ENCODE assay signal across 23 mouse cellular contexts in the genomic region with DNA sequence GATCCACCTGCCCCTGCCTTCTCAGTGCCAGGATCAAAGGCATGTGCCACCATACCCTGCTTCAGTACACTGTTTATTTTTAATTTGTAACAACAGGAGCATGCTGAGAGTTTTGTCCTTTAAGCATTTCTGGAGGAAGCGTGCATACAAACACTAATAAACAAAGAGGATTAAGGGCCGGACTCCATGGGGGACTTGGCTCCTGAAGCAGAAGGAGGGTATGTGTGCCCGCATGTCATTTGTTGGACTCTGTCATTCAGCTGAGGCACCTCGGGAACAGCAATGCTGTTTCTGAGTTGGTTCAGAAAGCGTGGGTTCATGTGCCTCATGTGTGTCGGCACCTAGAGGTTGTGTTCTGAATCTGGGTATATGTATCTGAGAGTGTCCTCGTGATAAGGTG. TPM values are rescaled to one million over a fixed set of nuclear protein-coding genes. Genes with fewer than 3 reads are reported as not detected.
DNase-seq lines count a peak whose midpoint lies in the region; ATAC-seq and TF ChIP-seq lines count a peak whose summit lies in the region.
"Had no signal": no experiment of that assay in that cellular context is flagged by ENCODE, and none has a peak within 500 bp of the region (broad histone marks: within the 10 kb centered on the region; RNA-seq: fewer than 3 reads in every experiment).

No protein-coding gene starts in this region.

- no peaks in the 10 kb centered on the region for H3K9me3 ChIP-seq in neural tube, embryonic 13.5 days
- no peaks in the 10 kb centered on the region for H3K9me3 ChIP-seq in forebrain, postnatal 0 days (ENCODE audit: low read length)
- no peaks in the 10 kb centered on the region for H3K9me3 ChIP-seq in midbrain, embryonic 11.5 days (ENCODE audit: control insufficient read depth, low read length)
- no peaks in the 10 kb centered on the region for H3K9me3 ChIP-seq in stomach, postnatal 0 days (ENCODE audit: control insufficient read depth, low read length)
- H3K9me3 ChIP-seq: embryonic facial prominence, embryonic 12.5 days had no signal

- no peak for DNase-seq in neural tube, embryonic 10.5 days (ENCODE audit: extremely low spot score, low spot score)
- no peak for DNase-seq in forebrain, postnatal 0 days
- peak; percentile 82 for DNase-seq in midbrain, embryonic 11.5 days (ENCODE audit: low spot score, missing footprints)
- no peak for DNase-seq in stomach, postnatal 0 days (ENCODE audit: low spot score)
- no peak for DNase-seq in right cerebral cortex, postnatal 4 days
- DNase-seq in adrenal gland, postnatal 4 days (ENCODE audit: low spot score in 2 of 2): no peak
- DNase-seq: cerebellum, postnatal 36 days; gastrocnemius, adult 2 months; heart, adult 18-20 months; kidney, adult 9 months; liver; thymus, postnatal 14 days had no signal

- ATAC-seq in neural tube, embryonic 13.5 days (ENCODE audit: low read depth): no peak
- ATAC-seq in forebrain, postnatal 0 days: no peak
- ATAC-seq in midbrain, embryonic 11.5 days (ENCODE audit: low FRiP score): no peak
- no peak for ATAC-seq in stomach, postnatal 0 days (ENCODE audit: low FRiP score, low TSS enrichment)
- ATAC-seq: CD4-positive, CD25-positive, alpha-beta regulatory T cell, adult 4 months; inflammation-experienced regulatory T-cells, adult 6 months had no signal

- H3K4me2 ChIP-seq in neural tube, embryonic 13.5 days: no peak overlapping the region
- H3K4me2 ChIP-seq in forebrain, postnatal 0 days (ENCODE audit: low read depth): no peak overlapping the region
- H3K4me2 ChIP-seq in midbrain, embryonic 11.5 days: no peak overlapping the region
- H3K4me2 ChIP-seq in stomach, postnatal 0 days (replicated peaks; ENCODE audit: low read depth): no peak overlapping the region
- H3K4me2 ChIP-seq: embryonic facial prominence, embryonic 12.5 days; lung, embryonic 14.5 days had no signal

- 0 out of 2 replicates have a peak overlapping the region, but pooled peaks have one; percentile 40 for H3K27ac ChIP-seq in neural tube, embryonic 13.5 days (replicated peaks)
- 0 out of 2 replicates have a peak overlapping the region, but pooled peaks have one; percentile 35 for H3K27ac ChIP-seq in forebrain, postnatal 0 days (ENCODE audit: low read depth, low read length)
- no peak overlapping the region for H3K27ac ChIP-seq in midbrain, embryonic 11.5 days (ENCODE audit: low read depth, low read length)
- no peak overlapping the region for H3K27ac ChIP-seq in stomach, postnatal 0 days (replicated peaks)
- H3K27ac ChIP-seq: embryonic facial prominence, embryonic 12.5 days; gastrocnemius, adult 2 months had no signal

- no peak overlapping the region for H3K9ac ChIP-seq in neural tube, embryonic 13.5 days
- no peak overlapping the region for H3K9ac ChIP-seq in forebrain, postnatal 0 days
- H3K9ac ChIP-seq in midbrain, embryonic 11.5 days (ENCODE audit: low read length): no peak overlapping the region
- no peak overlapping the region for H3K9ac ChIP-seq in stomach, postnatal 0 days (ENCODE audit: low read length)
- H3K9ac ChIP-seq: embryonic facial prominence, embryonic 12.5 days; lung, embryonic 14.5 days had no signal

- no peaks in the 10 kb centered on the region for H3K36me3 ChIP-seq in neural tube, embryonic 13.5 days
- no peaks in the 10 kb centered on the region for H3K36me3 ChIP-seq in forebrain, postnatal 0 days (ENCODE audit: insufficient read depth)
- H3K36me3 ChIP-seq in midbrain, embryonic 11.5 days (ENCODE audit: control insufficient read depth, insufficient read depth, low read length): no peaks in the 10 kb centered on the region
- no peaks in the 10 kb centered on the region for H3K36me3 ChIP-seq in stomach, postnatal 0 days (ENCODE audit: control insufficient read depth, insufficient read depth, low read length)
- H3K36me3 ChIP-seq: embryonic facial prominence, embryonic 12.5 days had no signal

- no peak for TF ChIP-seq CTCF in forebrain, postnatal 0 days (IDR thresholded peaks at IDR 0.05; ENCODE audit: low read depth)
- TF ChIP-seq CTCF in stomach, postnatal 0 days (IDR thresholded peaks at IDR 0.05; ENCODE audit: low read depth): no peak

- no peaks in the 10 kb centered on the region; the same call in 1 of the 2 replicates for H3K27me3 ChIP-seq in neural tube, embryonic 13.5 days
- no peaks in the 10 kb centered on the region; the same call in 1 of the 2 replicates for H3K27me3 ChIP-seq in forebrain, postnatal 0 days (ENCODE audit: insufficient read depth, low read length)
- H3K27me3 ChIP-seq in midbrain, embryonic 11.5 days (ENCODE audit: control insufficient read depth, insufficient read depth, low read length): peaks cover 16% of the 10 kb centered on the region
- no peaks in the 10 kb centered on the region for H3K27me3 ChIP-seq in stomach, postnatal 0 days (ENCODE audit: control insufficient read depth, insufficient read depth, low read length)

- WGBS in neural tube, embryonic 13.5 days: 55% methylated on average over 7 of the region's 7 CpGs
- 31% methylated on average over 7 of the region's 7 CpGs for WGBS in forebrain, postnatal 0 days
- 36% methylated on average over 7 of the region's 7 CpGs for WGBS in midbrain, embryonic 11.5 days
- 62% methylated on average over 7 of the region's 7 CpGs for WGBS in stomach, postnatal 0 days

- no peak for TF ChIP-seq EP300 in stomach, postnatal 0 days (optimal IDR thresholded peaks at IDR 0.05)

- peaks cover 26% of the 10 kb centered on the region for H3K4me1 ChIP-seq in neural tube, embryonic 13.5 days (replicated peaks)
- H3K4me1 ChIP-seq in forebrain, postnatal 0 days (ENCODE audit: insufficient read depth): peaks cover 9% of the 10 kb centered on the region
- peaks cover 25% of the 10 kb centered on the region for H3K4me1 ChIP-seq in midbrain, embryonic 11.5 days (ENCODE audit: control insufficient read depth, insufficient read depth, low read length)
- no peaks in the 10 kb centered on the region for H3K4me1 ChIP-seq in stomach, postnatal 0 days (replicated peaks; ENCODE audit: control insufficient read depth, insufficient read depth)

- no peak overlapping the region for H3K4me3 ChIP-seq in neural tube, embryonic 13.5 days
- no peak overlapping the region for H3K4me3 ChIP-seq in forebrain, postnatal 0 days (ENCODE audit: low read depth, low read length)
- H3K4me3 ChIP-seq in midbrain, embryonic 11.5 days (ENCODE audit: low read depth, low read length): no peak overlapping the region
- H3K4me3 ChIP-seq in stomach, postnatal 0 days (ENCODE audit: low read depth, low read length): no peak overlapping the region
- H3K4me3 ChIP-seq: embryonic facial prominence, embryonic 12.5 days; gastrocnemius, adult 2 months had no signal

RNA-seq across cellular contexts. Expression of gene 4931429L15Rik, which starts 17.5 kb away (rescaled TPM):
- not detected in 2 replicates for polyA plus RNA-seq in neural tube, embryonic 13.5 days (2015; fragmentation: Nextera tagmentation; extraction: Ambion mirVana)
- not detected in 2 replicates for total RNA-seq in forebrain, postnatal 0 days (2014; rRNA removed)
- polyA plus RNA-seq in forebrain, postnatal 0 days (2015; fragmentation: Nextera tagmentation; extraction: Ambion mirVana): not detected in 2 replicates
- 0.15 TPM in 1 of 2 replicates, not detected in the other for polyA plus RNA-seq in midbrain, embryonic 11.5 days (2014; fragmentation: Nextera tagmentation; extraction: Ambion mirVana)
- not detected in 2 replicates for polyA plus RNA-seq in stomach, postnatal 0 days (2015; fragmentation: Nextera tagmentation; extraction: Ambion mirVana)
- total RNA-seq in adrenal gland, postnatal 4 days (2021): not detected
- total RNA-seq: adrenal gland, postnatal 14 days; gastrocnemius, adult 2 months; heart, adult 18-20 months; left cerebral cortex, postnatal 14 days; megakaryocyte progenitor cell, adult 5-6 weeks had no signal
- polyA plus RNA-seq: CD4-positive, CD25-positive, alpha-beta regulatory T cell, adult 4 months; embryonic facial prominence, embryonic 12.5 days; heart, postnatal 0 days; inflammation-experienced regulatory T-cells, adult 6 months; large intestine, adult 2 months; lung, embryonic 14.5 days; stomach, embryonic 14.5 days had no signal

RNA-seq across cellular contexts. Expression of gene Bud13, which starts 54.5 kb away (rescaled TPM):
- 15.7 and 18.3 TPM in 2 replicates for polyA plus RNA-seq in neural tube, embryonic 13.5 days (2015; fragmentation: Nextera tagmentation; extraction: Ambion mirVana)
- total RNA-seq in forebrain, postnatal 0 days (2014; rRNA removed): 13.5 and 14.7 TPM in 2 replicates
- 11.5 and 12.8 TPM in 2 replicates for polyA plus RNA-seq in forebrain, postnatal 0 days (2015; fragmentation: Nextera tagmentation; extraction: Ambion mirVana)
- polyA plus RNA-seq in midbrain, embryonic 11.5 days (2014; fragmentation: Nextera tagmentation; extraction: Ambion mirVana): 26.4 and 27.1 TPM in 2 replicates
- polyA plus RNA-seq in stomach, postnatal 0 days (2015; fragmentation: Nextera tagmentation; extraction: Ambion mirVana): 7.6 and 8.8 TPM in 2 replicates
- 10 to 100 TPM; 14.2 to 17.0 TPM for total RNA-seq in adrenal gland, postnatal 4 days (2021)

Comparison
In these comparisons a context has a peak if more than half of its experiments do, and no peak if none do; other contexts are left out.
1. H3K27ac ChIP-seq: peak in neural tube, embryonic 13.5 days (single experiment) and forebrain, postnatal 0 days (single experiment); none in midbrain, embryonic 11.5 days (single experiment) and stomach, postnatal 0 days (single experiment).